Mouse (Mus musculus) cerebellum, postnatal 36 days (tissue): ENCODE measurements around the gene Necap2.

Experiments used
- DNase-seq, 2 experiments: peaks; one replicate each; pipeline ENCODE4 v3.0.0; 2021 to 2022; ENCODE audit warnings: mixed read lengths in 2 of 2

The Necap2 gene

GRCm38 (mm10) chr4:141072502-141072901 lies 5.7 kb downstream of the Necap2 start:
- DNase-seq, result no peak

- peak; percentile 64 to 72 for DNase-seq
These were observed 8.4 kb downstream of the Necap2 start for GRCm38 (mm10) chr4:141069731-141070130.

- no peak for DNase-seq
These were observed 9.5 kb downstream of the Necap2 start for GRCm38 (mm10) chr4:141068655-141069054.

- peak in 1 of 2 experiments; percentile 31 for DNase-seq
These were observed 10.6 kb downstream of the Necap2 start for GRCm38 (mm10) chr4:141067516-141068046.

DNA sequence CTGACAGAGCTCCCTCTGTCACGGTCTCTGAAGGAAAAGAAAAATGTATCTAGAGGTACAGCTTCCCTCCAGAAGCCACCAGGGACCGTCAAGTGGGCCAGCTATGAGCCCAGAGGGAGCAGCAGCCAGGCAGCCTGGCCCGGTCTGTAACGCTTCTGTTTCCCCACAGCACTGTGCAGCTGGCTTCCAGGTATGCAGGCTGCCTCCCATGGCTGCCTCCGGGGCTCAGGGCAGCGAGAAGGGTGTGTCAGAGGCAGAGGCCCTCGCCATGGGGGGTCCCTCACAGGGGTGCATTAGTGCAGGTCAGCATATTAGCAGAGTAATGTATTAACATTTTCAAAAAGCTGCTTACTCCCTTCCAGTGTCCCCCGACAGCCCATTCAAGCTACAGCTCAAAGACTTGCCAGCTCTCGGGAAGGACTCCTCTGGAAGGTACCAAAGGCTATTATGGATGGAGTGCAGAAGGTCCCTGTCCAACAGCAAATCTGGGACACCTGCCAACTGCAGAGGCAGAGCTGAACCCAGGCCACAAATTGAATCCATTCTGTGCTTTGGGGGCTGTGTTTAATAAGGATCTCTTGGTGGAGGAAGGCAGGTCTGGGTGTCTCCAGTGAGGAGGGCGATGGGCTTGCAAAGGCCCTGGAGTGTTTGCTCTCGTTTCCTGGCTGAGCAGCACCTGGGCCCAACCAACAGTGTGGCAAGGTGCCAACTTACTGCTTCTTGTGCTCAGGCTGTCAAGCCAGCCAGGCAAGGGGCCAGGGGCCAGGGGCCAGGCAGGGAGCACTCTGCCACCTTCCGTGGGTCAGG lies 11.2 kb downstream of the Necap2 start:
- peak; percentile 73 to 74 for DNase-seq

DNA sequence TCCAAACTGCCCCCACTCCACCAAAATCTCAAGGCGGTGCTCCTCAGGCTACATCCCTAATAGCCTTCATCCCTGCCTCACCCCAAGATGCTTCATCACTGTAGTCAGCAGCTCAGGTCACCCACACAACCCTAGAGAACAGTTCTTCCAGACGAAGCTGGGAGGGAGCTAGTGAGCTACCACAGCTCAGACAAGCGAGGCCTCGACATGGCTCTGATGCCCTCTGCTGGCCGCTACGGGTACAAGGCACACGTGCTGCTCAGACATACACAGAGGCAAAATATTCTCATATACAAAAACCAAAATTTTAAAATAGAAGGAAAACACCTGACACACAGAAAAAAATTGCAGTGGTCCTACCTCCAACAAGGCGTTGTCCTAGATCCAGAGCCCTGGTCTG lies 13.0 kb downstream of the Necap2 start:
- peak; percentile 80 to 83 for DNase-seq

DNA sequence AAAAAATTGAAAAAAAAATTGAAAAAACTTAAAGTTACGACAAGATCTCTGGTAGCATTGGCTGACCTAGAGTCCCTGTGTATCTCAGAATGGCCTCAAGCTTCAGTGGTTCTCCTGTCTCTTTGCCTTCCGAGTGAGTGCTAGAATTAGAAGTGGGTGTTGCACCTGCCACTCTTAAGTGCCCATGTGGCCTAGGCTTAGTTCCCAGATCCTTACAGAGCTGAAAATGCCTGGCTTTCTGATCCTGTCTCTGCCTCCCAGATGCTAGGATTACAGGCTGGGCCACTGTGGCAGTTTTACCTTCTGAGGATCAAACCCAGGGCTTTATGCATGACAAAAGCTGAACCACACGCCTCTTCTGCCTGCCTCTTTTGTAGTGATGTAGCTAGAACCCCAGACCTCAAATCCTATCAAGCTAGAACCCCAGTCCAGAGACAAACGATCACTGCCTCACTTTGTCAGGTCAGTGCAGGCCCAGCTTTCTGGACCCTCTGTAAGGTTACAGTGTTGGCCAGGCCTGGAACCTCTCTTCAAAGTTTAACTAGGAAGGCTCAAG lies 14.0 kb downstream of the Necap2 start:
- DNase-seq, result peak in 1 of 2 experiments; percentile 1

DNA sequence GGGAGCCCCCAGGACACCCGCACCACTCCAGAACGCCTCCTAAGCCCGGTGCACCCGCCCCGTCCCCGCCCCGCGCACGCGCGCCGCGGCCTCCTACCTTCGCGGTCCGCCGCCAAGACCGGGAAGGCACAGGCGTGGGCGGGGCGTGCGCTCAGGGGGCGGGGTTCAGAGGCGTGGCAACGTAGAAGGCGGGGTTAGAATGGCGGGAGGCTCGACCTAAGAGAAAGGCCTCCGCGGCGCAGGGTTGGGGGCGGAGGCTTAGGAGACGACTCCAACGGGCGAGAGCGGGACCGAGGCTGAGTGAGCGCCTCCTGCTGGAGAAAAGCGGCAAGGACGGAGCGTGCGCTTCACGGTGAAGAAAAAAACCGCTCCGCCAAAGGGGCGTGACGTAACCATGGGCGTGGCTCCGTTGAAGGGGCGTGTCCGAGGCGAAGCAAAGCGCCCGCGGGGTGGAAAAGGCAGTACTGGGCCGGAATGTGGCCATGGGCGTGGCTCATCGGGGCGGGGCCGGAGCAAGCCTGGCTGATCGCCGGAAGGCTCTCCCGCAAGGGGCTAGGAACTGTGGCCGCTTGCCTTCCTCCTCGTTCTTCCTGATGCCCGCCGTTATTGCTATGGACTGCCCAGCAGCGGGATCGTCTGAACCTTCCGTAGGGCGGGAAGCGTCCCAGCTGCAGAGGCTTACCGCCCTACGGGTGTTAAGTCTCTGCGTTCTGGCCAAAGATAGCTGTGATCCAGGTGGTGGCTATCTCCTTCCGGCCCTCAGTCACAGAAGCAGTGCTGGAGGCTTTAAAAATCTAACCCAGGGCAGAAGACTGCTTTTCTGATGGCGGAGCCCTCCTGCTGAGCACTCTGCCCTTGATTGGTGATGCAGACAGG lies 17.5 kb downstream of the Necap2 start, which contains the start of gene Crocc:
Crocc (minus strand) TSS at position 125 of the 876 bp plus-strand sequence.
- DNase-seq, result peak; percentile 100

- DNase-seq, result no peak
These were observed 18.3 kb downstream of the Necap2 start for GRCm38 (mm10) chr4:141059616-141060425.

DNA sequence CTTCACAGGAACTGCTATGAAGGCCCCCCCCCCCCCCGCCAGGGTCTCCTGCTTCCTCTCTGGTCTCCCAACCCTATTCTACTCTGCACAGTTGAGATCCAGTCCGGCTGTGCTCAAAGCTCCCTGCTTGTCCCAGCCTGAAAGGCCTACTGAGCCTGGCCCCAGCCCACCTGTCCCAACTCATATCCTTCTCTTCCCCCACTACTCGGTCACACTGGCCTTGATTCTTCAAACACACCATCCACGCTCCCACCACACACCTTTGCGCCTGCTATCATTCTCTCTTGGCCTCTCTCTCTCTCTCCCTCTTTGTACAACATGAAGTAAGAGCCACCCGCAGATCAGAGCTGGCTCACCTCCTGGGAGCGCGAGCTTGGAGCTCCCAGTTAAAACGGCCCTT lies 19.3 kb downstream of the Necap2 start:
- DNase-seq, result no peak

DNA sequence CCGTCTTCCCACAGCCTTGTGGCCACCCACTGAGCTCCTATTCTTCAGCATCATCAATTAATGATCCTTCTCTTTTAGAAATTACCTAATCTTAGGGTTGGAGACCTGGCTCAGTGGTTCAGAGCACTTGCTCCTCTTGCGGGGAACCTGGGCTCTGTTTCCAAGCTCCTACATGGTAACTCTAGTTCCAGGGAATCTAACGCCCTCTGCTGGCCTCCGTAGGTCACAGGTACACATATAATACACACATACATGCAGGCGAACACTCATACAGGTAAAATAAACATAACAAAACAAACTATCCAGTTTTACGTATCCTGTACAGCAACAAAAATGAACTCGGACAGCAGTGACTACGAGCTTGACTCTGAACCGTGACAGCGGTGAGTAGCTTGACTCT lies 21.2 kb downstream of the Necap2 start:
- DNase-seq, result no peak

GRCm38 (mm10) chr4:141053568-141054161 lies 24.5 kb downstream of the Necap2 start:
- DNase-seq, result peak; percentile 66 to 79

DNA sequence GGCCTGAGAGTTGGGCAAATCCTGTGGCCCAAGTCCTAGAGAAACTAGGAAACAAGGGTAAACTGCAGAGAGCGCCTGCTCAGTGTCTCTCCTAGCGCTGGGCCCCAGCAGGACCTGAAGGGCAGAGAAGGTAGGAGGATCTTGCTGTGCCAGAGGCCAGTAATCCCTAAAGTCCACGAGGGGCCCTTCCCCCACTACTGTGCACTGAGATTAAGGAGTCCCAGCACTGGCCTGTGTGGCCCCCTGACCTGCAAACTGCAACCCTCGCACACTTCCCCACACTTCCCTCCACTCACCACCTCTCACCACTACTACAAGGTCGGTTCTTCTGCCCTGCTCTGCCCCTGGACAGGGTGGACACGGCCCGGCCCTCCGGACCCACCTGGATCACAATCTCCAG lies 25.0 kb downstream of the Necap2 start:
- no peak for DNase-seq

- no peak for DNase-seq
These were observed 25.7 kb downstream of the Necap2 start for GRCm38 (mm10) chr4:141052442-141052841.

- DNase-seq, result no peak
These were observed 28.7 kb downstream of the Necap2 start for GRCm38 (mm10) chr4:141049476-141049835.

DNA sequence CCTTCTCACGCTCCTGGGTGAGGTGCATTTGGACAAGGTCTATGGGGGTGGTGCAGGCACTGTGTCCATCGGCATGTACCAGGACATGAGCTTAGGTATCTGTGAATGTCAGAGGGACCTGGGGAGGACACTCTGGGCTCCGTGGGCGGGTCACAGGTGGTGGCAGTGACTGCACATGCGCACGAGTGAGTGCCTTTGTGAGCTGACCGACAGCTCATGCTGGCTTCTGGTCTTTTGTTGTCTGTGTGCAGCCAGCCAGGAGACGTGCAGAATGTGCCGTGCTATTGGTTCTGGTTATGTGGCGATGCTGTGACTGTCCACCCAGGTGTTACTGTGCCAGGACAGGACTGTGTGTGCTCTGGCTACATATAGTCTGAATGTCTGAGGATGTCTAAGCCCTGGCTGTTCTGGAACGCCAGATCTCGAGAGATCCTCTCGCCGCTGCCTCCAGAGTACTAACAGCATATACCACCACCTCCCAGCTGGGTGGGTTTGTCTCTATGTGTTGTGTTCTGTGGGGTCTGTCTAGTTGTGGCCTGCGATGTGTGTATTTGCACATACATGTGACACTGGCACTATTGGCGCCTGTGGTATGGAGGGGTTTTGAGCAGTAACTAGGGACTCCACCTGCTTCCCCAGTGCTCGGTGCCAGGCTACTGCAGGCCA lies 29.2 kb downstream of the Necap2 start:
- DNase-seq, result no peak

- peak; percentile 54 to 58 for DNase-seq
These were observed 33.3 kb downstream of the Necap2 start for GRCm38 (mm10) chr4:141044816-141045215.

DNA sequence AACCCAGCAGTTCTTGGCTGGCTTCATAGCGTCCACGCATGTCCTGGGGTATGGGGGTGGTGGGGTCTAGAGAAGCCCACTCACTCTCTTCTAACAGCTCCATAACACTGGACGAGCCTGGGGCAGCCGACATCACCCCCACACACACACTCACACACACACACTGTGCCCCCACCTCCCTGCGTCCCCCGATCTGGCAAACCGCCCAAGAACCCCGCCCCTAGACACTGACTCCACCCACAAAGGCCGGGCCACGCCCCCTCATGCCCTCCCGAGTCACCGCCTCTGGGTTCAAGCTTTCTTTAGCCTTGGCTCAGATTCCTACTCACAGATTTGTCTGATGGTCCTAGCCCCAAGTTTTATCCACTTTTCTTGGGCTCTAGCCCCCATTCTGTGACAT lies 37.0 kb downstream of the Necap2 start:
- no peak for DNase-seq

GRCm38 (mm10) chr4:141033606-141034549 lies 44.3 kb downstream of the Necap2 start:
- peak in 1 of 2 experiments; percentile 51 for DNase-seq

DNA sequence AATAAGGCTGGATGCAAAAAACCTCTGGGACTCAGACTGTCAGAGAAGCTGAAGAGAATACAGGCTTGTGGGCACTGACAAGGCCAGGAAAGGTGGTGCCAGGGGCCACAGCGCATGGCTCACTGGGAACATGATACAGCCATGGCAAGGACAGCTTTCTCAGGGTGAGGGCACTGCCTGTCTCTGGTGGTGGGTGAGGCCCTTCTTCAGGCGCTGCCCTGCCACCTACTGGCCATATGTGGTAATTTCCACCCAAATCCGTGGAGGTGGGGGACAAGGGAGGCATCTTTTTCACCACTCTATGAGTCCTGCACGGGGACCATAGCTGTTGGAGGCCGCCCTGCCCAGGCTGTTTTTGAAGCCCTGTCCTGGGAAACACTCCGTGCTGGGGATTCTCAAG lies 46.4 kb downstream of the Necap2 start:
- peak; percentile 87 to 88 for DNase-seq
